Mouse (Mus musculus): ENCODE data around the gene Unc5c. TPM values are rescaled to one million over a fixed set of nuclear protein-coding genes. Genes with fewer than 3 reads are reported as not detected.

The Unc5c gene
- total RNA-seq, 2 experiments from 2014 or later = 43.7 to 47.0 TPM

- no peak for DNase-seq
Observed at GRCm38 (mm10) chr3:141511253-141512038, 46.4 kb downstream of the Unc5c start.

GRCm38 (mm10) chr3:141528751-141529150 lies 63.7 kb downstream of the Unc5c start:
- no peak for DNase-seq

GRCm38 (mm10) chr3:141529599-141529998 lies 64.6 kb downstream of the Unc5c start:
- DNase-seq = no peak

- no peak for DNase-seq
Observed at GRCm38 (mm10) chr3:141533861-141534260, 68.8 kb downstream of the Unc5c start.

GRCm38 (mm10) chr3:141536857-141537256 lies 71.8 kb downstream of the Unc5c start:
- DNase-seq = no peak

GRCm38 (mm10) chr3:141538120-141538519 lies 73.1 kb downstream of the Unc5c start:
- DNase-seq = no peak

GRCm38 (mm10) chr3:141540749-141541148 lies 75.7 kb downstream of the Unc5c start:
- DNase-seq = no peak

GRCm38 (mm10) chr3:141547341-141547814 lies 82.4 kb downstream of the Unc5c start:
- DNase-seq = no peak

- peak in 1 of 2 experiments; percentile 7 for DNase-seq
Observed at GRCm38 (mm10) chr3:141549661-141550060, 84.6 kb downstream of the Unc5c start.

GRCm38 (mm10) chr3:141552960-141553359 lies 87.9 kb downstream of the Unc5c start:
- DNase-seq = no peak

- no peak for DNase-seq
Observed at GRCm38 (mm10) chr3:141557072-141557471, 92.1 kb downstream of the Unc5c start.

- no peak for DNase-seq
Observed at GRCm38 (mm10) chr3:141575076-141575688, 110.2 kb downstream of the Unc5c start.

- DNase-seq = no peak
Observed at GRCm38 (mm10) chr3:141577382-141577781, 112.4 kb downstream of the Unc5c start.

- no peak for DNase-seq
Observed at GRCm38 (mm10) chr3:141581190-141581891, 116.3 kb downstream of the Unc5c start.

GRCm38 (mm10) chr3:141581892-141582214 lies 116.8 kb downstream of the Unc5c start:
- no peak for DNase-seq

- DNase-seq = no peak
Observed at GRCm38 (mm10) chr3:141583180-141583579, 118.2 kb downstream of the Unc5c start.

GRCm38 (mm10) chr3:141589392-141590012 lies 124.5 kb downstream of the Unc5c start:
- DNase-seq = no peak

GRCm38 (mm10) chr3:141593249-141593648 lies 128.2 kb downstream of the Unc5c start:
- peak in 1 of 2 experiments; percentile 35 for DNase-seq

- no peak for DNase-seq
Observed at GRCm38 (mm10) chr3:141594120-141594519, 129.1 kb downstream of the Unc5c start.

GRCm38 (mm10) chr3:141595073-141595472 lies 130.1 kb downstream of the Unc5c start:
- DNase-seq = no peak

- DNase-seq = no peak
Observed at GRCm38 (mm10) chr3:141596461-141596860, 131.4 kb downstream of the Unc5c start.

- no peak for DNase-seq
Observed at GRCm38 (mm10) chr3:141596881-141597280, 131.9 kb downstream of the Unc5c start.

GRCm38 (mm10) chr3:141597974-141598373 lies 133.0 kb downstream of the Unc5c start:
- no peak for DNase-seq

Data from layer of hippocampus, postnatal 36 days (tissue).